Mouse (Mus musculus) embryonic facial prominence, embryonic 14.5 days (tissue): ENCODE results near the gene Rtca. TPM values are rescaled to one million over a fixed set of nuclear protein-coding genes. Genes with fewer than 3 reads are reported as not detected.
A peak's percentile ranks its signal among the peaks of the same experiment; 100 is the strongest.

Experiments
- ATAC-seq: fragments of 200-750 bp; cut with Nextera tagmentation; 2 replicates; pipeline ENCODE4 v1.8.0; 2017; ENCODE audit warnings: low read depth, moderate number of reproducible peaks, moderate TSS enrichment
- DNase-seq: peaks from one replicate; pipeline ENCODE4 v3.0.0-alpha.2; 2015; ENCODE audit warnings: low spot score
- H3K27ac ChIP-seq: fragments of 300-500 bp; sonication (generic); replicated peaks from 2 replicates; pipeline ENCODE4 v1.5.1; 2014; ENCODE audit warnings: low read depth, mild to moderate bottlenecking, low read length, moderate library complexity
- H3K27me3 ChIP-seq: fragments of 300-500 bp; sonication (generic); replicated peaks from 2 replicates; pipeline ENCODE4 v1.6.1; 2014; ENCODE audit warnings: low read length; ENCODE audit not compliant: control insufficient read depth, insufficient read depth
- H3K36me3 ChIP-seq: fragments of 300-500 bp; sonication (generic); 2 replicates; pipeline ENCODE4 v1.6.1; 2014; ENCODE audit warnings: low read length, mixed read lengths; ENCODE audit not compliant: control insufficient read depth, insufficient read depth
- H3K4me1 ChIP-seq: fragments of 300-500 bp; sonication (generic); 2 replicates; pipeline ENCODE4 v1.6.1; 2014; ENCODE audit warnings: antibody characterized with exemption, low read length; ENCODE audit not compliant: control insufficient read depth, insufficient read depth
- H3K4me2 ChIP-seq: fragments of 300-500 bp; sonication (generic); 2 replicates; pipeline ENCODE4 v1.6.1; 2014; ENCODE audit warnings: low read depth, mild to moderate bottlenecking, low read length, moderate library complexity, mixed read lengths
- H3K4me3 ChIP-seq: fragments of 300-500 bp; sonication (generic); 2 replicates; pipeline ENCODE4 v1.5.1; 2014; ENCODE audit warnings: low read depth, mild to moderate bottlenecking, low read length
- H3K9ac ChIP-seq: fragments of 300-500 bp; sonication (generic); 2 replicates; pipeline ENCODE4 v1.6.1; 2014; ENCODE audit warnings: low read depth, mild to moderate bottlenecking, low read length, moderate library complexity, mixed read lengths
- H3K9me3 ChIP-seq: fragments of 300-500 bp; sonication (generic); 2 replicates; pipeline ENCODE4 v1.6.1; 2016; ENCODE audit warnings: low read length; ENCODE audit not compliant: control insufficient read depth
- WGBS: fragments of 180-500 bp; shearing (Covaris S2); extraction: QIAGEN DNeasy Blood & Tissue Kit; methylation state at CpG from one replicate; pipeline ENCODE4 v1.1.7; 2014; 5-methylcytosine and 5-hydroxymethylcytosine counted together
- polyA plus RNA-seq: library from polyadenylated mRNA; unstranded; fragments of >200 nt; fragmentation: Nextera tagmentation; extraction: Ambion mirVana; gene quantifications from 2 replicates; pipeline ENCODE4 v1.2.1, GENCODE M21; 2014

The Rtca gene
- polyA plus RNA-seq, 1 experiment from 2014 or later: 67.0 TPM

DNA sequence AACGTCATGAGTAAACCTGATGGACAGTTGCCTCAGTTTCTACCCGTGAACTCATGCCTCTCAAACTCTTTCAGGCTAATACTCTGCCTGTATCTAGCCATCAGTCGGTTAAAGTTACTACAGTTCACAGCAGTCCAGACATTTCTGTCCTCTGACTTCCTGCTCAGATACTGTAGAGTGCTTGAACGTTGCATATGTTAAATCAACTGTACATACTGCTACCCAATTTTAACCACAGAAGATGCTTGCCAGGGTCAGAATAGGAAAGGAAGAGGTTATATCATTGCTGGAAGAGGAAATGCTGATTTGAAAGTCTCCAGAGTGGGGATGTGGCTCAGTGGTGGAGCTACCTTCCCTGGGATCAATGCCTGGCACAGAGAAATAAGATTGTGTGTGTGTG, 24.7 kb downstream of the Rtca start:
- Histone ChIP-seq H3K36me3 (peaks cover 11% of the 10 kb centered on the region), H3K27ac (no peak overlapping the region), H3K9me3 (no peaks in the 10 kb centered on the region), H3K9ac (no peak overlapping the region), H3K4me1 (no peaks in the 10 kb centered on the region), H3K4me2 (no peak overlapping the region), H3K27me3 (no peaks in the 10 kb centered on the region), H3K4me3 (no peak overlapping the region)
- DNase-seq (no peak), ATAC-seq (no peak)
- WGBS: 81% methylated on average over 4 of the region's 4 CpGs

DNA sequence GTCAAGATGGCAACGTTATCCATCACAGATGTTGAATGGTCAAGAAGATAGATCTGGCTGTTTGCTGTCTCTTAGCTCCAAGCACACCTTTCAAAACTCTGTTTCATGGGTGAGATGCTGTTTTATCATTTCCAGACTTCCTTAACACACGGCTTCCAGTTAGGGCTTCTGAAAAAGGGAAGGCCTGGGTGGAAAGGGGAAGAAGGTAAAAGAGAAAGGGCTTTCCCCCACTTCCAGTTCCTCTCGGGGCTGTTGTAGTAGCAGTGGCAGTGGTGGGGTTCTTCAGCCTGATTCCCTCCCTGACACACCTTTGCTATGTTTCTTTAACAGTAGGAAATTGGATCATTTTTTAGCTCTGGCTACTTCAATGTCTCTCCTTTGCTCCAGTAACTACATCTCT, 25.3 kb downstream of the Rtca start:
- Histone ChIP-seq H3K9ac (no peak overlapping the region), H3K9me3 (no peaks in the 10 kb centered on the region), H3K4me2 (no peak overlapping the region), H3K27me3 (no peaks in the 10 kb centered on the region), H3K27ac (no peak overlapping the region), H3K36me3 (peaks cover 5% of the 10 kb centered on the region), H3K4me1 (no peaks in the 10 kb centered on the region), H3K4me3 (no peak overlapping the region)
- DNase-seq: no peak
- WGBS: 68% methylated on average over 3 of the region's 3 CpGs
- no peak for ATAC-seq

GRCm38 (mm10) chr3:116480937-116481336, 27.1 kb downstream of the Rtca start:
- DNase-seq (peak; percentile 29), ATAC-seq (peak; percentile 32; the same call in 1 of the 2 replicates)
- no peak overlapping the region for H3K4me2 ChIP-seq
- no peaks in the 10 kb centered on the region for H3K4me1 ChIP-seq
- H3K4me3 ChIP-seq: no peak overlapping the region
- H3K36me3 ChIP-seq: no peaks in the 10 kb centered on the region
- no peaks in the 10 kb centered on the region for H3K9me3 ChIP-seq
- no peak overlapping the region for H3K27ac ChIP-seq
- no peaks in the 10 kb centered on the region for H3K27me3 ChIP-seq
- WGBS: 49% methylated on average over 5 of the region's 5 CpGs
- no peak overlapping the region for H3K9ac ChIP-seq

DNA sequence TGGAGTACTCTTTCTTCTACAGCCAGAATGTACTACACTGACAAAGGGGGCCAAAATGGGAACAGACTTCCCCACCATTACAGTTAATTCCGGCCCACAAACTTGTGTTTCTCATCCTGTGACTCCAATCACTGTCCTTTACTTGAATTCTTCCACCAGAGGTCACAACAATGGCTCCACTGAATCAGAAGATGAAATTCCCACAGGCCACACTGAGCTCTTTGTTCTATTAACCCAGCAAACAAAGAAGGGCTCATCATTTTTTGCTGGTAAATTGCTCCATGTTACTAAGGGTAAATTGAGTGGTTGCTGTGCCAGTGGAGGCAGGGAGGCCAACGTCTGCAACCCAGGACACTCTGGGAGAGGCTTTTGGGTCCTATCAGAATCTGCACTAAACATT, 27.9 kb downstream of the Rtca start:
- H3K9ac ChIP-seq: no peak overlapping the region
- H3K4me3 ChIP-seq: no peak overlapping the region
- H3K27me3 ChIP-seq: no peaks in the 10 kb centered on the region
- H3K4me1 ChIP-seq: no peaks in the 10 kb centered on the region
- H3K36me3 ChIP-seq: no peaks in the 10 kb centered on the region
- H3K4me2 ChIP-seq: no peak overlapping the region
- whole genome bisulfite sequencing: 45% methylated on average over 2 of the region's 2 CpGs
- no peak overlapping the region for H3K27ac ChIP-seq
- H3K9me3 ChIP-seq: no peaks in the 10 kb centered on the region
- DNase-seq (peak; percentile 53), ATAC-seq (peak; percentile 64; the same call in 1 of the 2 replicates)

- 66% methylated on average over 7 of the region's 7 CpGs for WGBS
- peak; percentile 76; the same call in 1 of the 2 replicates for ATAC-seq
- no peaks in the 10 kb centered on the region for H3K9me3 ChIP-seq
- no peak overlapping the region for H3K4me2 ChIP-seq
- H3K4me3 ChIP-seq: no peak overlapping the region
- H3K27me3 ChIP-seq: no peaks in the 10 kb centered on the region
- no peaks in the 10 kb centered on the region for H3K4me1 ChIP-seq
- H3K36me3 ChIP-seq: no peaks in the 10 kb centered on the region
- peak; percentile 45 for DNase-seq
- no peak overlapping the region for H3K27ac ChIP-seq
- no peak overlapping the region for H3K9ac ChIP-seq
These were observed 30.7 kb downstream of the Rtca start for GRCm38 (mm10) chr3:116477351-116477750.

DNA sequence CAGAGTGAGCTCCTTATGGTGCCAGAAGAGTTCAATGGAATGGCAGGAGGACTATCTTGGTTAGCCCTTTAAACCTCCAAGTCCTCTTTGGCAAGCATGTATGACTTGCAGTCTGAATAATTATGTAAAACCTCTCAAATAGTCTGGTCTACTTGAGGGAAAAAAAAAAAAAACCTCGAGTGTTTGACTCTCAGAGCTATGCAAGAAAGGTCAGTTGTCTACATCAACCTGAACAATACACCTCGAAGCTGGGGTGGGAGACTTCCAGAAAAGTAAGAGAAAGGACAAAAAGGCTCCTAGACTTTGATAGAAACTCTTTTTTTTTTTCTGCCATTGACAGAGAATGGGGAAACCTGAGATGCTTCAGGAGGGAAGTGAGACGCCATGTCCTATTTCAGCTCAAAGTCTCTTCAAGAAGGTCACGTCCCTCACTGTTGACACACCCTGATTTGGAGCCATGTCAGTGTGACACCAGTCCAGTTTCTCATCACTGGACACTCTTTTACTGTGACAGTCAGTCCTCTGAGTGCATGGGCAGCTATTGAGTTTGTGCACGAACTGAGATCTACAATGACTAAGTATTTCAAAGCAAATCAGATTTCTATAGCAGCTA, 31.2 kb downstream of the Rtca start:
- ATAC-seq: no peak
- Histone ChIP-seq H3K9ac (no peak overlapping the region), H3K9me3 (no peaks in the 10 kb centered on the region), H3K4me2 (no peak overlapping the region), H3K27ac (no peak overlapping the region), H3K27me3 (no peaks in the 10 kb centered on the region), H3K4me1 (no peaks in the 10 kb centered on the region), H3K36me3 (no peaks in the 10 kb centered on the region), H3K4me3 (no peak overlapping the region)
- no peak for DNase-seq
- 51% methylated on average over 5 of the region's 5 CpGs for WGBS

DNA sequence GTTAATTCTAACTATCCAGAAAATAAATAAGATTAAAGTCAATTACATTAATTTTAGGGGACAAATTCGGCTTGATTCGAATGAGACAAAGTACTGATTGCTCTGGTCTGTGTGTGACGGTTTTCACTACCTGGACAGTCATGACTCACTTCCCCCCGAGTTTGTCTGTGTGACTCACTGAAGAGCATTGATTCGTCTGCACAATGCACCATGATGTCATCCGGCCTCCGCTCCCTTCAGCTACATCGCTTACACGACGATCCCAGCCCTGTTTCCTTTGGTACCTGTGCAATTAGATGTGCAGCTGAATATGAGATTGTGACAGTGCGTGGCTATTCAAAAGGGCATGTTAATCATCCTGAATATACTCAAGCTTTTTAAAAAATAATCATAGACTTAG, 33.4 kb downstream of the Rtca start:
- Histone ChIP-seq H3K4me1 (no peaks in the 10 kb centered on the region), H3K27me3 (no peaks in the 10 kb centered on the region), H3K9me3 (no peaks in the 10 kb centered on the region), H3K4me2 (no peak overlapping the region), H3K4me3 (no peak overlapping the region), H3K36me3 (no peaks in the 10 kb centered on the region), H3K27ac (no peak overlapping the region), H3K9ac (no peak overlapping the region)
- 72% methylated on average over 11 of the region's 11 CpGs for WGBS
- DNase-seq (no peak), ATAC-seq (no peak)

GRCm38 (mm10) chr3:116465709-116466108, 42.3 kb downstream of the Rtca start:
- no peaks in the 10 kb centered on the region for H3K9me3 ChIP-seq
- H3K36me3 ChIP-seq: no peaks in the 10 kb centered on the region
- H3K27ac ChIP-seq: no peak overlapping the region
- no peak for ATAC-seq
- H3K4me1 ChIP-seq: no peaks in the 10 kb centered on the region
- no peak overlapping the region for H3K4me3 ChIP-seq
- WGBS: 83% methylated on average over 12 of the region's 12 CpGs
- no peaks in the 10 kb centered on the region for H3K27me3 ChIP-seq
- DNase-seq: no peak
- H3K9ac ChIP-seq: no peak overlapping the region
- H3K4me2 ChIP-seq: no peak overlapping the region

DNA sequence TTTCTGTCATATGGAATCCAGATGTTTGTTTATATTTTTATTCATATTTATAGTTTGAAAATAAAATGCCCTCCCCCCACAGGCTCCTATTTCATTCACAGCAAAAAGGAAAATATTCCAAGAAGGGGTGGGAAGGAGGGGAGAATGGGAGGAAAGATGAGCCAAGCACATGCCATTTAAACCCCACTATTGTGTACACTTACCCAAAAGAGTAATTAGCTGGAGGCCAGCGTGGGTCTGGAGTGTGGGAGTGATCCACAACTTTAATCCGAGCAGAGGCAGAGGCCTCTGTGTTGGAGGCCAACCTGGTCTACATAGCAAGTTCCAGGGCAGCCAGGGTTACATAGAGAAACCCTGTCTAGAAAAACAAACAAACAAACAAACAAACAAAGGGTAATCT, 43.7 kb downstream of the Rtca start:
- no peak overlapping the region for H3K4me2 ChIP-seq
- H3K4me3 ChIP-seq: no peak overlapping the region
- H3K9me3 ChIP-seq: no peaks in the 10 kb centered on the region
- peak; percentile 45 for DNase-seq
- H3K4me1 ChIP-seq: no peaks in the 10 kb centered on the region
- H3K27ac ChIP-seq: 0 out of 2 replicates have a peak overlapping the region, but pooled peaks have one; percentile 3
- no peaks in the 10 kb centered on the region for H3K27me3 ChIP-seq
- WGBS: 43% methylated on average over 2 of the region's 2 CpGs
- no peak overlapping the region for H3K9ac ChIP-seq
- ATAC-seq: 0 out of 2 replicates have a peak, but pooled peaks have one; percentile 53
- no peaks in the 10 kb centered on the region for H3K36me3 ChIP-seq
